Mouse (Mus musculus): ENCODE measurements around the gene Kdm5a. TPM values are rescaled to one million over a fixed set of nuclear protein-coding genes. Genes with fewer than 3 reads are reported as not detected.

The Kdm5a gene
- total RNA-seq (2022): 10 to 100 TPM; 18.2 to 21.1 (median 19.1) TPM

DNA sequence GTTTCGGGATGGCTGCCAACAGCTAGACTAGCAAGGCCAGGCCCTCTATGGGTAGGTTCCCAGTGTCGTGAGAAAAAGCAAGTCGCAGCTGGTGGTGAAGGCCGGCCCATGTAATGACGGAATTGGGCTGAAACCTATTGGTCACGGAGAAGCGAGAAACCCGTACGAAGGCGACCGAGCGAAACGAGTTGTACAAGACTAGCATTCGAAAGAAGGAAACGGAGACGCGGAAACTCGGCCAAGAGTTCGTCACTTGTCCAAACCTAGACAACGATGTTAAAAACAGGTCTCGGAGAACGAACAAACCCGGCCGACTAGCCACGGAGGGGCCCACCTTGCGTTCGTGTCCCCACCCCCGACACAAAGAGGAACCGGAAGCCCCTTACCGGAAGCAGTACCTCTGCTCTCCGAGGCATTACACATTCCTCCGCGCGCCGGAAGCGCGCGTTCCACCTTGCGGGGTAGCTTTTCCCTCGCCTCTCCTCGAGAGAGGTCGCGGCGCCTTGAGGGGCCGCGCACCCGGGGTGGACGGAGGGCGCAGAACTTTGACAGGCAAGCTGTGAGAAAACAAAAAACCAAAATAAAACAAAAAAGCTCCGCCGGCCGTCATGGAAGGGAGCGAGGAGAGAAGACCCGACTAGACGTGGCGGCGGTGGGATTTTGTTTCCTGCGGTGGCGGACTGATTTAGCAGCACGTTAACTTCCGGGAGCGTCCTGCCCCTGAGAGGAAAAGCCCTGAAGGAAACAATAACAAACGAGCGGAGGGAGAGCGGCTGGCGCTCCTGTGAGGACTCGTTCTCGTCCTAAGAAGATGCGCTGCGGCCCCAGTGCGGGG is at the start of gene Kdm5a, which contains the start of gene Ccdc77:
Gene Kdm5a, plus strand, starts transcription at position 437 of the 835 bp plus-strand sequence.
Gene Ccdc77, minus strand, starts transcription at position 687 of the 835 bp plus-strand sequence.
- DNase-seq (ENCODE audit: low spot score in 2 of 2): peak; percentile 84 to 85

DNA sequence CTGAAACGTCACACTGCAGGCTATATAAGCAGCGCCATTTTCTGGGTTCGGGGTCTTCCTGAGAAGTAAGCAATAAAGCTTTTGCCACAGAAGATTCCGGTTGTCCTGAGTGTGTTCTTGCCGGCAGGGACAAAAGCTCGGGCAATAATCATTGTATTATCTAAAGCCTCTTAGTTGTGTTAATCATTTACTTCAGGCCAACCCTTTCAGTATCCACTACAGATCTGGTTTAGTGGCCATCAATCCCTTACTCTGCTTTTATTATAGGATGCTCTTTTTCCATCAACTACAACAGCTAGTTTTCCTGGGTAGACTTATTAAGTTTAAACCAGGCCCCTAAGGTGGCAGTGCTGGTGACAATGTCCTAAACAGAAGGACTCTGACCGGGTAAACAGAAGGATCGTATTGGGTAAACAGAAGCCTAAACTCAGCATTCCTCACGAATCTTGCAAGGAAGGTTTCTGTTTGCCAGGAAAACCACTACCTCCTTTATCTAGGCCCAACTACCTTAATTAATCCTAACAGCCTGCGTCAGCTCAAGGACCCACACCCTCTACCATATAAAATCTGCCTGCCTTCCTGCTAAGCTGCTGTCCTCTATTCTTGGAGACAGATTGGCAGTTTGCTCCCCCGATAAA is 45.5 kb upstream of the Kdm5a start:
- no peak for DNase-seq (ENCODE audit: low spot score in 2 of 2)

DNA sequence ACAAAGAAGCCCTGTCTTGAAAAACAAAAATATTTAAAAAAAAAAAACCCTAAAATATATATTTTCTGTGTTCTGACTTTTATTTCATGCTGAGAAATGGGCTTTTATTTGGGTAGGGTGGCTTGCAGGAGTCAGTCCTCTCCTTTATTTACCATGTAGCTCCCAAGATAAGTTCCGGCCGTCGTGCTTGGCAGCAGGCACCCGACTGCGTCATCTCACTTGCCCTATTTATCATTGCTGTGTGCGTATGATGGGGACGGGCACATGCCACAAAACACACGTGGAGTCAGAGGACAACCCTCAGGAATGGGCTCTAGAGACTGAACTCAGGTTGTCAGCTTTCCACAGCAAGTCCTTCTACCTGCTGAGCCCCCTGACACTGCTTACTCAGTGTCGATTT is 44.8 kb upstream of the Kdm5a start:
- no peak for DNase-seq (ENCODE audit: low spot score in 2 of 2)

DNA sequence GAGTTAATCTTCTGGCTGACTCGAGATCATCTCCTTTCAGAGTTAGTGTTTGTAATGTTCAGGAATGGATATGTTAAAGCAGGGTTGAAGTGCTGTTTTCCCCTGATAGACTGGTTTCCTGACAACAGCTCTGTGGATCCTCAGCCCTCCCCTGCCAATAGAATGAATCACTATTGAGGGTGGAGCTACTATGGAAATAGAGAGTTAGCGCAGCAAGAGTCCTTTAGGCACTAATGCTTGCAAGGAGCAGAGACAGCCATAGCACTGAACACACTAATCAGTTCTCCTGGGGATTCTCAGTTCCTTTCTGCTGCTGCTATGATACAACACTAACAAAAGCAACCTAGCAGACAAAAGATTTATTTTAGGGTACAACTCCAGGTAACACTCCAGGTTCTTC is 43.6 kb upstream of the Kdm5a start:
- no peak for DNase-seq (ENCODE audit: low spot score in 2 of 2)

DNA sequence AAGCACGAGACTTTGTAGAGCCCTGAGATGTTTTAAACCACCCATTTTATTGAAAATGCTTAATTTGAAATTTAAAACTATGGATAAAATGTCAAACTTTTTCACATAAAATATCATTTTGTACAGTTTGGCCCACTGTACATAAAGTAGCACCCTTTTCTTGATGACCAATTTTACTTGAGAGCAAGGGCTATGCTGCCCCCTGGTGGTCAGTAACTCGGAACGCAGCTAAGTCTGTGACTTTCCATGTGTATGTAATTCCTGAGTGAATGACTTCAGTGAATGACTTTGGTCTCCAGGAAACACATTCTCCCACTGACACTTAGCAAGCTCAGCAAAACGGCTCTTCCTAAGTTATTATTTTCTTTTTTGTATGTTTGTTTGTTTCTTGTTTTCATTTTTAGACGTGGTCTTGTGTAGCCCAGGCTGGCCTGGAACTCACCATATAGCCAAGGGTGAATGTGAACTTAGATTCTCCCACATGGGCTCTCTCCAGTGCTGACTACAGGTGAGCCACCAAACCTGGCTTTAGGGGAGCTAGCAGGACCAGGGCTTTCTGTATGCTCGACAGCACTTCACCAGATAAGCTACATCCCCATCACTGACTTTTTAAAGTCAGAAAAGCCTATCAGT is 39.5 kb upstream of the Kdm5a start:
- peak; percentile 13 to 20 for DNase-seq (ENCODE audit: low spot score in 2 of 2)

DNA sequence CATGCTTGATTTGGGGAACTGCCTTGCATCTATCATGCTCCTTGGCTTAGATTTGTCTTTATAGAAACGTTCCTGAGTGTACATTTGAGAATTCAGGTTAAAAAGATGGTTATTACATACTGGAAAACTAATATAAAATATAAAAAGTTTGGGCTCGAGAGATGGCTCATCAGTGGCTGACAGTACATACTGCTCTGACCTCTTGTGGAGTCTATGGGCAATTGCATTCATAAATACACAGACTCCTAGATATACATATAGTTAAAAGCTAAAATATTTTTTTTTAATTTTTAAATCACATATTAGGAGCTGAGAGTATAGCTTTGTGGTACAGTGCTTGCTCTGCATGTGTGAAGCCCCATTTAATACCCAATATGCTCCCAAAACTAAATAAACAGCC is 31.6 kb upstream of the Kdm5a start:
- no peak for DNase-seq (ENCODE audit: low spot score in 2 of 2)

DNA sequence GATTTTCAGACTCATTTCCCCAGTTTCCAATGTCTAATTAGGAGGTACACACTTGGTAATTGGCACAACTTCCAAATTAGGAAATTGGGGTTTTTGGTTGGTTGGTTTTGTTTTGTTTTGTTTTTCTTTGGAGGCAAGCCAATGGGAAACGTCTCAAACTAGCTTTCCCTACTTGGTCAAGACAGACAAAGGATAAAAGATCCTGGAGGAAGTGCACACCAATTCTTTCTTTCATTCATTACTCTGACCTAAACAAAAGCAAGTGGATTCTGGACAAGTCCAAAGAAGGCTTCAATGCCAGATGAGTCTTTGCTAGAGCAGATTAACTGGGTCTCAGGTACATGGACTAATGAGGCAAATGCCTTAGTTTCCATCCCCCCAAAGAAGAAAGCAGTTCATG is 19.9 kb upstream of the Kdm5a start:
- no peak for DNase-seq (ENCODE audit: low spot score in 2 of 2)

DNA sequence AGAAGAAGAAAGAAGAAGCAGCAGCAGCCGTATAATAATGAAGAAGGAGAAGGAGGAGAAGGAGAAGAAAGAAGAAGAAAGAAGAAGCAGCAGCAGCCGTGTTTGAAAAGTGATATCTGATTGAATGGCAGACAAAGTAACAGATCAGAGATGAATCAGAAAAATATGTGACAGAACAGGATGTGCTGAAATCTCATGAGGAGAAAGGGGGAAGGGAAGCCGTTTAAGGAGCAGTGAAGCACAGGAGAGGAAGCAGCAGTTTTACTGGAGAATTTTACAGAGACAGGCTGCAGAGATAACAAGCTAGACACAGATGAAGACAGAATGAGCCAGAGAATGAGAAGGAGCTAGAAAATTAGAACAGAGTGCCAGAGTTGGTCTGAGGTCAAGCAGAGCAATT is 14.9 kb upstream of the Kdm5a start:
- DNase-seq (ENCODE audit: low spot score in 2 of 2): no peak

DNA sequence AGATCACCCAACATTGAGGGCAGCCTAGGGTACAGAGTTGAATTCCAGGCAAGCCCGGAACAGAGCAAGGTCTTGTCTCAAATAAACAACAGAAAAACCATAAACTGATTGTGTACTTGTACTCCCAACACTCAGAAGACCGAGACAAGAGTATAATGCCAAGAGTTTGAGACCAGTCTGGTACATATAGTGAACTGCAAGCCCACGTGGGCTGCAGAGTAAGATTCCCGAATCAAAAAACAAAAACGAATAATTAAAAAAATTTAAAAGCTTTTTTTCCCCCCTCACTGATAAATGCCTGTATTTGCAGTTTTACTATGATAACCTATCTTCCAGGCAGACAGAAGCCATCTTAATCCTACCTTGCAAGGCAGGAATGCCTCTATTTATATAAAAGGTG is 7.4 kb upstream of the Kdm5a start:
- no peak for DNase-seq (ENCODE audit: low spot score in 2 of 2)

DNA sequence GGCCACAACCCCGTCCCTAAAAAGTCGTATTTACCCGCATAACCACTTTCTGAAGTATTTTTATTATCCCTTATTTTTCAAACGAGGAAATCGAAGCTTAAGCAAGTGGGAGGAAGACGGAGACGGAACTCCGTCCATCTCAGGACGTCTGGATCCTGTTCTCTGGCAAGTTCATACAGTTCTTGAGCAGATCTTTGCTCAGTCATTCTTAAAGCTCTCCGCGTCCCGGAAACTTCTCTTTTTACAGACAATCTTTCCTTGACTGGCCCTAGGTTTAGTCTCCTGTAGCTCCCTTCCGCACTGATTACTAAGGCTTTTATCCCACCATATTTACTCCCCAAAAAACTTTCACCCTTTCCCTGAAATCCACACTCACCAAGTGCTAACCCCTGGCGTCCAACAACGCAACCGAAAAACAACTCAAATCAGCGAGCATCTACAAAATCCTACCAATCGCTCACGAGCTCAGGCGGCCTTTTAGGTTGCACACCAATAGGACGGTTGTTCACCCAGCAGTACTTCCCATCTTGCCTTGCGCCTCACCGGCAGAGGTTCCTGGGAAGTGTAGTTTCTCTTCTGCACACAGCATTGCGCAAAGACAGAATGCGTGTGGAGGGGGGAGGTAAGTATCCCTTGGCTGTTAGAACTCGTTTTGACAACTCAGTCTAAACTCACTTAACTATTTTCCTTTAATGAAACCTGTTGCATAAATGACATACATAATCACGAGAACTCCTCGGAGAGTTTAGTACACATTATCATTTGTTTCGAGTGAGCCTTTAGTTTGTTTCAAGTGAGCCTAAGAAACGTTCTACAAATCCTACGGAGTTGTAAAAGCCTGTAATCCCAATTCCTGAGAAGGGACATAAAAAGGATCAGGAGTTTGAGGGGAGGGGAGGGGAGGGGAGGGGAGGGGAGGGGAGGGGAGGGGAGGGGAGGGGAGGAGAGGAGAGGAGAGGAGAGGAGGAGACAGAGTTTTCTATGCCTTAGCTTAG is 6.7 kb upstream of the Kdm5a start:
- DNase-seq (ENCODE audit: low spot score in 2 of 2): peak; percentile 64 to 74

DNA sequence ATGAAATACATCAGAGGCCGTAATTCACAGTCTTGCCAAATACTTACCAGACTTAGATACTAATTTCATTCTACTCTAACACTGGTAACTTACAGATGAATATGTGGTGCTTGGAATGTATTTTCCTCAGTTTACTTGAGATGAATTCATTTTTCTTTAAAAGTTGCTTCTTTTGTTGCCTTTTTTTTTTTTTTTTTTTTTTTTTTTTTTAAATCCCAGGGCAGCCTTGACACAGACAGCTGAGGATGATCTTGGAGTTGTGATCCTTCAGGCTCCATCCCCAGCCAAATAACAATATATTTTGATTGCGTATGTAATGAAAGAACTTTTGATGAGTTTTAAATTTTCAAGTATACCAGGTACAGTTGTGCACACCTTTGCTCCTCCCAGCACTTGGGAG is 1.8 kb upstream of the Kdm5a start:
- no peak for DNase-seq (ENCODE audit: low spot score in 2 of 2)

DNA sequence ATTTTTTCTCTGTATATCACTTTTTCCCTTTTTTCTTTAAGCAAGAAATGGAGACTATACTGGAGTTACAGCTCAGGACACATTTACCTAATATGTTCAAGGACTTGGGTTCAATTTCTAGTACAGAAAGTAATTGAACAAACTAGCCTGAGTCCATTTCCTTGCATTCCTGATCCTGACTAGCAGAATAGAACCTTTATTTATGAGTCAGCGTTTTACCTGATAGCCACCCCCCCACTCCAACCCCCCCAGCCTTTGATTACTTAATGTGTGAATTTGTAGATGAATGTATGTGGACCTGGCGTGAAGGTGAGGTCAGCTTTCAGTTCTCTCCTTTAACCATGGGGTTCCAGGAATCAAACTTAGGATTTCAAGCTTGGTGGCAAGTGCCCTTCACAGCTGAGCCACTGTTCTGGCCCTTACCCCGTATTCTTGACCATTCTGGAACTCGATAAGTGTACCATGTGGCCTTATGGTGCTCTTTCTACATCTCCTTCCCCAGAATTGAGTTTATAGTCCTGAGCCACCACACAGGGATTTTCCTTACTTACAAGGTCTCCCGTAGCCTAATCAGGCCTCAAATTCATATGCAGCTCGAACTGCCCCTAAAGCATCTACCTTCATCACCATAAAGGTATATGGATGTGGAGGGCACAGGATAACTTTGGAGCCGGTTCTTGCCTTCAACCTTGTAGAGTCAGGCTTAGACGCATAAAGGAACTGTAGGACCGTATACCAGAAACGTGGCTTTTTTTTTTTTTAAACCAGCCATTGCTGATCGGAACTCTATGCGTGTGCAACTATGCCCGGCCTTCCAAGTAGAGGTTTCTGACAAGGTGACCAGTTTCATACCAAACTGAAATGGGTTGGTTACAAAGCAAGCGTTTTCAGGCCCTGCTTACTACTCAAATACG is 893 bp upstream of the Kdm5a start:
- DNase-seq (ENCODE audit: low spot score in 2 of 2): no peak

DNA sequence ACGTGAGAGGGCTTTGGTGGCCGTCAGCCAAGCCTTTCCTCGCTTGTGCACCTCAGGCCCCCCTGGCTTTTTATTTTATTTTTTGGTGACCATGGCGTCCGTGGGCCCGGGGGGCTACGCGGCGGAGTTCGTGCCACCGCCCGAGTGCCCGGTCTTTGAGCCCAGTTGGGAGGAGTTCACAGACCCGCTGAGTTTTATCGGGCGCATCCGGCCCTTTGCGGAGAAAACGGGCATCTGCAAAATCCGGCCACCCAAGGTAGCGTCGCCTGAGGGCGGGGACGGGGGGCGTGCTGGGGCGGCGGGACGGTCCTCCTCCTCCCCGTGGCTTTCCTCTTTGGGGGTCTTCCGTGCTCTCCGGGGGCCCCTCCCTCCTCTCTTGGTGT is 590 bp downstream of the Kdm5a start:
- no peak for DNase-seq (ENCODE audit: low spot score in 2 of 2)

DNA sequence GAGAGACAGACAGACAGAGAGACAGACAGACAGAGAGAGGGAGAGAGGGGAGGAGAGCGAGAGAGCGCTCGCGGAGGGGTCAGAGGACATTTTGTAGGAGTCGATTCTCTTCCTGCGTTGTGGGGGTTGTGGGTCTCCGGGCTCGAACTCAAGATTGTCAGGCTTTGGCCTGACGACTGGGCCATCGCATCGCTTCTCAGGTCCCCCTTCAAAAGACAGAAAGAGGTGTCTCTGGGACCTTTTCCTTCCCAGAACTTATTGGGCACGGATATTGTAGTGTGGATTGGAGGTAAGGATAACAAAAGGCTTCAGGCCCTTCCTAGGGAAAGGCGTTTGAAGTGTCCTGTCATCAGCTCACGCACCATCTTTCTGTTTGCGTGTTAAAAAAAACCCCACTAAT is 1.1 kb downstream of the Kdm5a start:
- no peak for DNase-seq (ENCODE audit: low spot score in 2 of 2)

DNA sequence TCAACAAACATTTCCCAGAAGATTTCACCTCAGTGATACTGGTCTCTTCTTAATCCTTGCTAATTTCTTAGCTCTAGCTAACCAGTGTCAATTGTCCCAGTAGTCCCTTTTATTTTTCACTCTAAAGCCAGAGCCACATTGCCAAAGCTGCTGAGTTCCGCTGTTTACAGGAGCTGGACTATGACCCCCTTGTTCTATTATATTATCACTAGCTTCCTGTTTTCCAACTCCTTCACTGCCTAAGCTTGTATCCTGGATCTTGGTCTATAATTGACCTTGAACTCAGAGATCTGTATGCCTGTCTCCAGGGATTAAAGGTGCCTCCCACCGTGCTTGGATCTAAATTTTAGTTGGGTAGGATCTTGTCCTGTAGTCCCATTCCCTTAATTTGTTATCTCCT is 12.8 kb downstream of the Kdm5a start:
- DNase-seq (ENCODE audit: low spot score in 2 of 2): no peak

DNA sequence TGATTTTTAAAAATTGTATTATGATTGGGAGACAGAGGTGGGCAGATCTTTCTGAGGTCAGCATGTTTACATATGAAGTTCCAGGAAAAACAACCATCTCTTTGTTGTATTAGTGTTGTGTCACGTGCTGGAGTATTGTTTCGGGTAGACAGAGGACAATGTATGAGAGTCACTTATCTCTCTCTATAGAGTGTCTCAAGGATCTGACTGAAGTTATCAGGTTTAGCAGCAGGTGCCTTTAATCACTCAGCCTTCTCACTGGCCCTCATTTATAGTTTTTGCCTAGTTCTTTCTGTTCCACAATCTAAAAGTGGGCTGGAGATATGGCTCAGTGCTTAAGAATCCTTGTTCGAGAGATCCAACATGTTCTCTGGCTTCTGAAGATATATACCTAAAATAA is 26.1 kb downstream of the Kdm5a start:
- no peak for DNase-seq (ENCODE audit: low spot score in 2 of 2)

DNA sequence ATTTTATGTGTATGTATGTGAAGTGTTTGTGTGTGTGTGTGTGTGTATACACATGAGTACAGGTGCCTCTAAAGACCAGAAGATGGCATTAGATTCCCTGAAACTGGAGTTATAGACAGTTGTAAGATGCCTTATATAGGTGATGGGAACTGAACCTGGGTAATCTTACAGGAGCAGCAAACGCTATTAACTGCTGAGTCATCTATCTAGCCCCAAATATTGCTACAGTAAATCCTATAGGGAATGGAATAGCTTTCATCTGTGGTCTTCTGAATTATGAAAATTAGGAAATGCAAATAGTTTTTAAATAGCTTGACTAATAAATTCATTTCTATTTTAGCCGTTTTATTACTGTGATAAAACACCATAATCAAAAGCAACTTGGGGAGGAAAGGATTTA is 28.9 kb downstream of the Kdm5a start:
- no peak for DNase-seq (ENCODE audit: low spot score in 2 of 2)

DNA sequence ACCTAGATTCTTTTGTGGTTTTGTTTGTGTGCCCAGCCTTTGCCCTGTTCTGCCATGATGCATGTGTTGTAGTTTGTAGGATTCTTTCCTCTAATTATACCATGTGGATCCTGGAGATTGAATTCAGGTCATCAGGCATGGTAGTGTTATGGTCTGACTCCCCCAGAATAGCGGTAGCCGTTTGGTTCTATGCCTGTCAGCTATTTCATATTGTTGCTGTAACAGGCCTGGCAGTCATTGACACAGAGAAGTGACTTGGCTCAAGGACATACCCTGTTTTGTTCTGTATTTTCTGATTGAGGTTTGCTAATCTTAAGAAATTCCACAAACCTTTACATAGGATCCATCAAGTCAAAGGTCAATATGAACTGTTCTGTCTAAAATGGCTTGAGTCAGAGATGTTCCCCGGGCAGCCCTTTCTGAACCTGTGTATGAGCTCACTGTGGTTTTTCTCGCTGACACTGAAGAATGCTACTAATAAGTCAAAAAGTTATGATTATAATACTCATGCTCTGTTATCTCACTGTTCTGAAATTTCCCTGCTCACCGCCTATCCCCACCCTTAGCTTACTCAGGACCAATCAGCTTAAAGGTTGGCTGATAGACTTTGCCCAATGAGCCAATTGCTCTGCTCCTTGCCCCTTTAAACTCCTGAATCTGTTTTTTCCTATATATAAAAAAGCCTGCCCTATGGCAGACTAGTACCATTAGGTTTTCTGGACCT is 31.9 kb downstream of the Kdm5a start:
- DNase-seq (ENCODE audit: low spot score in 2 of 2): no peak

DNA sequence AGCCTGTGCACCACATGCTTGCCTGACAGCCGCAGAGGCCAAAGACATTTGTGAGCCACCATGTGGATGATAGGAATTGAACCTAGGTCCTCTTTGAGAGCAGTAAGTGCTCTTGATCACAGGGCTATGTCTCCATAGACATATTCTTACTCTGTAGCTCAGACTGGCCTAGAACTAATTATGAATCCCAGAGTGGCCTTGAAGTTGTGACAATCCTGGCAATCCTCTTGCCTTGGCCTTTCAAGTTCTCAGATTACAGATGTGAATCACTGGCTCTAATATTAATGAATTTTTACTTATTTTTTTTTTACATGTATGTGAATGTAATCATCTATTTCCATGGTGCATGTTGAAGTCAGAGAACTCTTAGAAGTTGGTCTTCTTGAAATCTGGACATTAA is 40.0 kb downstream of the Kdm5a start:
- no peak for DNase-seq (ENCODE audit: low spot score in 2 of 2)

DNA sequence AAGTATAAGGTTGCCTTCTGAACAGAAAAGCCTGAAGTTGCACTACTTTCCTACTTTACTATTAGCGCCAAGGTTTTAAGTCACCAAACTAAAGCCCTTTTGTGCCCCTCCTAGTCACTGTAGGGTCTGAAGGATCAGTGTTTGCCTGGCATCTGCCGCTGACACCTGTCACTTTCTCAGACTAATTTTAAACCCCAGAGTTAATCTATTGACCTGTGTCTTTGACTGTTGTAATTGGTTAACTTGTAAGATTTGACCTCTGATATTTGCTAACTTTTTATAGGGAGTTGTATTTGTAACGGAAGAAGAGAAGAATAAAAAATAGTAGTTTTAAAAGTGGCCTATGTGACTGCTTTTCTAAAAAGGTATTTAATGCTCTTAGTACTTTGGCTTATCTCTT is 74.2 kb downstream of the Kdm5a start:
- no peak for DNase-seq (ENCODE audit: low spot score in 2 of 2)
